Mouse (Mus musculus) NIH3T3 (cell line): Measurements from ENCODE around the gene D17Wsu92e.
"Not testable (repeated sequence)": the region's sequence is repeated elsewhere in the genome, so short reads cannot be mapped to it uniquely, and the experiment has no call there.

Experiments
- DNase-seq: peaks from one replicate; pipeline ENCODE4 v3.0.0-alpha.2; 2012; ENCODE audit warnings: low read depth

Gene D17Wsu92e

DNA sequence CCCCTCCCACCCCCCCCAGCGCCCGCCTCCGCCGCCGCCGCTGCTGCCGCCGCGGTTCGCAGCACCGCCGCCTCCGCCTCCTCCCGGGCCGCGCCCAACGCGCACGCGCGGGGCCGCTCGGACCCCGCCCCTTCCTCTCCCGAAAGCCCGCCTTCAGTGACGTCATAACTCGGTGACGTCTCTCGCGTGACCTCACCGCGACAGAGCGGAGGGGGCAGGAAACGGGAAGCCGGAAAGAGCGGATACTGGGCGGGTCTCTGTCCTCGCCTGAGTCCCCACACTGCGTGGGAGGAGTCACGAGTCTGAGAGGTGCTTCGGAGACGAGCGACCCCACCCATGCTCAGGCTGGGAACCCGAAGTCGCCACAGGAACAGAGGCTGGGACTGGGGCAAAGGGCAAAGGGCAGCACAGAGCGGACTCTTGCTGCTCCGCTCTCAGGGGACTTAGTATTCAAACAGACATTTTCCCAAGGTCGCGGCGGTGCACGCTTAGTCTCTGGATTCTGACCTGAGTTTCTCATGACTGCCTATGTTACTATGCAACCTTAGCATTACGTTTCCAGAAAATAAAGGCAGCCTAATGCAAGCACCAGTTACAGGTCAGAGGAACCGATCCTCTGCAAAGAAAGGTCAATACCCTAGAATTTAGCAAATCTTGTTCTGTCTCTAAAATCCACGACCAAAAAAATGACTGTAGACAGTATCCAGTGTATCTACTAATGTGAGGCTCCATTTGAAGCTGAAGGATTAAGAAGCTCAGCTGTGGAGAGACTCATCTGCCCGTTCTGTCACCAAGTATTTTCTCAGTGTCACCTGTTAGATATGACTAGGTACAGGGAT is at the start of gene D17Wsu92e:
D17Wsu92e (minus strand) TSS at position 81 of the 839 bp plus-strand sequence.
- DNase-seq: peak; percentile 100

DNA sequence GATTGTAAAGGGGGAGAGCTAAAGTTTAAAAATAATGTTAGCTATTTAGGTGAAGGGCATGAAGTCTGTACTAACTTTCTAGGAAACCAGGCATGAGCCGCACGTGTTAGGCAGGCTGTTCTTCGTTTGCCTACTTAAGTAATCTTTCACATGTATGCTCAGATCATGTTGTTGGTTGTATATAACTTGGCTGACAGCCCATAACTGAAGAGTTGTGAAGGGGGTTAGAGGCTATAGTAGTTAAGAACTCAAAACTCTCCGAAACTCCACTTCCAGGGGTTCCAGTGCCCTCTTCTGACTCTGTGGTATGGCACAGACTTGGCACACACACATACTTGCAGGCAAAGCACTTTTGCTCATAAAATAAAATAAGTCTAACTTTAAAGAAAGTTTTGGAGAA is 46.3 kb upstream of the D17Wsu92e start:
- no peak for DNase-seq

DNA sequence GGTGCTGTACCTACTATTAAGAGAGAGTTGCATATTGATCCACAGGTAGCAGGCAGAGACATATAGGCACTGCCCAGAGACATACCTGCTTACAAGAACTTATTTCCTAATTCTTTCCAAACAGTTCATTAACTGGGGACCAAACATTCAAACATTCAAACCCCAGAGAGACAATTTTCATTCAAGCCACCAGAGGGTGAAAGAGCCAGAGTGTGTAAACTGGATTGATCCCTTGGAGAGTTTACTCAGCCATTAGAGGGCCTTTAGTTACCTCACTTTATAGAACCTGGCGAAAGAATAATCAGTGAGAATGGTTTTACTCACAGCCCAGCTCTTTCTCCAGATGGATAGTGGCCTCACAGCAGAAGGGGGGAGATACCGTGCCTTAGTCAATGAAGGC is 45.0 kb upstream of the D17Wsu92e start:
- peak; percentile 42 for DNase-seq

GRCm38 (mm10) chr17:27859131-27859530 is 38.7 kb upstream of the D17Wsu92e start:
- DNase-seq: no peak

DNA sequence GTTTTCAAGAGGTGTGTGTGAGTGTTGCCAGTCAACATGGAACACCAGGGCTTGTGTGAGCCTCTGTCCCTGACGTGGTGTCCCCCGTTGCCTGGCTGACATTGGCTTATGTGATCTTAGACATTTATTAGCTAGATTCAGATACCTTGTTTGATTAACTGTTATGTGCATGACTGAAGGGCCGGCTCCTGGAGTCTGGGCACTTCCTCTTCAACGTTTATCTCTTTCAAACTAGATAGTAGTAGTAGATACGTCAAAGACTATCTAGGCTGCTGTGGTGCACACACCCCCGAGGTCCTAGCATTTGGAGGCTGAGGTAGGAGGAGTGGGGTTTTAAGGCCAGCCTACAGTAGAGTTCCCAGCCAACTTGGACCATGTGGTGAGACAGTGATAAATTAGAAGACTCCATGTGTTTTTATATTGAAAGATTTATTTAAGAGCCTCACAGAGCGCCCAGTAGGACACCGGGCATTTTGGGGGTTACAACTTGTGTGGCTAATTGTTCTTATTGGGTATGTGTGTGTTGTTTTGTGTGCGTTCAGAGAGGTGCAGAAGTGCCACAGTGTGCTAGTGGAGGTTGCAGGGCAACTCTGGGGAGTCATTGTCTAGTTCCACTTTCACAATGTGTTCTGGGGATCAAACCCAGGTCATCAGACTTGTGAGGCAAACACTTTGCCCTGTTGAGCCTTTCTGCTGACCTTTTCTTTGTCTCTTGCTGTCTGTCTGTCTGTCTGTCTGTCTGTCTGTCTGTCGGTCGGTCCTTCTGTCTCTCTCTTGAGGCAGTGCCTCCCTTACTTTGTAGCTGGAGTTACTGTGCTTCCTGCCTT is 37.4 kb upstream of the D17Wsu92e start:
- no peak for DNase-seq

DNA sequence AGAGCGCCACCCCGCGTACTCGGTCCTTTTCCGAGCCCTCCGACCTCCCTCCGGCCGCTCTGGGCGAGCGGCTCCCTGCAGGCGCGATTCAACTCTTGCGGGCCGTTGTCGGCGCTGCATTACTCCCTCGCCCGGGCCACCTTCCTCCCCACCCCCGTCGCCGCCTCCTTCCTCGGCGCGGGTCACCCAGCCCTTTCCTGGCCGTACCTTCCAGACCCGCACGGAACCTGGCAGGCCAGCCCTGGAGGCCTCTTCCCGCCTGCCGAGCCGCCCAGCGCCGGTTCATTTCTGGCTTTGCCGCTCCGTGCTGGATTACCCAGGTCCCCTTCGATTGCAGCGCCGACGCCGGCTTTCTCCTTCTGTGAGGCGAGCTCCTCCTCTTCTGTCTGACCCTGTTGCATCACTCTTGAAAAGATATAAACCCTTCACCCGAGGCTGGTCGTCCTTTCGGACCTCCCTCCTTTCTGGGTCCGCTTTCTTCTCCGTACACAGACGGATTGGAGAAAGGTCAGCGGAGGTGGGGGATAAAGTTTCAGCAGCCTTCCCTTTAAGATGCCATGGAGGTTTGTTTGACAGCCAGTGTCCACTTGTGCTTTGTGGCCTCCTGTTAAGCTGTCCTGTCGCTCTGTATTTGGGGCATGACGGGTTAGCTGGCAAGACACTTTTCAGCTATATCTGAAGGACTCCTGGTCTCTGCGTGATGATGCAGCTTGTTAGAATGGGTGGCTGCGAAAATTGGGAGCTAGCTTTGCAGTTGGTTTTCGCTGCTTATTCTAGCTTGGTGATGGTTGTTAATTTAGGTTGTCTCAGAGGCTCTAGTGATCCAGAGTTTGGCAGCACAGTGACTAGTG is 36.6 kb upstream of the D17Wsu92e start:
- peak; percentile 74 for DNase-seq

GRCm38 (mm10) chr17:27856265-27856797 is 35.9 kb upstream of the D17Wsu92e start, which contains the start of gene Uhrf1bp1:
Gene Uhrf1bp1 (plus strand): TSS chr17:27856441.
- peak; percentile 92 for DNase-seq

- no peak for DNase-seq
These were observed 30.6 kb upstream of the D17Wsu92e start for GRCm38 (mm10) chr17:27851076-27851475.

DNA sequence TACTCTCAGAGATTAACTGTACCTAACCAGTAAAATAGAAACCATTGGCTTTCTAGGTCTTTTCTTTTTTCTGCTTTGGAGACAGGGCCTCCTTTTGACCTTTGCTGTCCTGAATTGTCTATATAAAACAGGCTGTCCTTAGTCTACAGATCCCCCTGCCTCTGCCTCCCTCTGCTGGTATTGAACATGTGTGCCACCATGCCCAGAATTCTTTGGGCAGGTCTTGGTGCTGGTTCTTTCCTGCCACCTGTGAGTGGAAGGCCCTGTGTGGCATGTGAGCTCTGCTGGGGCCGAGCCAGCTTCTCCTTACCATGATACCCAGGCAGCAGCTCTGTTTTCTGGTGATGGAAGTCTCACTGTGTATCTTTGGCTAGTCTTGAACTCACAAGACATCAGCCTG is 27.9 kb upstream of the D17Wsu92e start:
- no peak for DNase-seq

DNA sequence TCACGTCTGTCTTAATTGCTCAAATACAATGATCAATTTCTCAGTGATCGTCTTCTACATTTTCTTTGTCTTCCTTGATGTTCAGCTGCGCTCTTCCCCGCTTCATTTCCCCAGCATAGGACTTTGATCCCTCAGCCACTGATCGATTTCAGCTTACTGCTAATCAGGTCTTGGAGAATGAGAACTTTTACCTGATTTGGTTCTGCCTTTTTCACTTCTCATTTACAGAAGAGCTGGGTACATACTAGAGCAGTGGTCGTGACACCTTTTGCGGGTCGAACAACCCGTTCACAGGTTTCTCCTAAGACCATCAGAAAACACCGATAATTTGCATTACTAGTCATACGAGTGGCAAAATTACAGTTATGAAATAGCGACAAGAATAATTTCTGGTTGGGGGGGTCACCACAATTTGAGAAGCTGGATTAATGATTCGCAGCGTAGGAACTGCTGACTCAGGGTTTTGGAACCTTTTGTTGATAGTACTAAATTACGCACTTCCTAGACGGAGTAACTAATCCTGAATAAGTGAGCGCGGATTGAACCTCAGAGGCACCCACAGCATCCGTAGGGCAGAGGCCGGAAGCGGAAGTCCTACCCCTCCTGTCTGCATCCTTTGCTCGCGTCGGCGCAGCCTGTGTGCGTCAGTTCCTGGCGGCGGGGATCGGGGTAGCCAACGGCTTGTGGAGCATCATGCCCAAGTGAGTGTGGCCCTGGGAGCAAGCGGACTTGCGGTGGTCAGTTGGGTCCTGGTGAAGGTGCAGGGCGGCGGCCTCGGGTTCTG is 19.2 kb upstream of the D17Wsu92e start:
- DNase-seq: peak; percentile 97

GRCm38 (mm10) chr17:27837850-27838249 is 17.4 kb upstream of the D17Wsu92e start, which contains the start of gene Snrpc:
Gene Snrpc (plus strand): TSS chr17:27838150.
- DNase-seq: not testable (repeated sequence)

DNA sequence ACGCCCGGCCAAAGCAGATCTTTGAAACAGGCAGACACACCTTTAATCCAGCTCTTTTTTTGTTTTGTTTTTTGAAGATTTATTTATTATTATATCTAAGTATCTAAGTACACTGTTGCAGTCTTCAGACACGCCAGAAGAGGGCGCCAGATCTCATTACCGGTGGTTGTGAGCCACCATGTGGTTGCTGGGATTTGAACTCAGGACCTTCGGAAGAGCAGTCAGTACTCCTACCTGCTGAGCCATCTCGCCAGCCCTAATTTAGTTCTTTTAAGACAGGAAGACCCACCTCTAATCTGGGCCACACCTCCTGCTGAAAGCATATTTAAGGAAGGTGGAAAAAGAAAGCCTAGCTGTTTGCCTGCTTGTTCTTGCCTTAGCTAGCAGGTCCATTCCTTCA is 10.0 kb upstream of the D17Wsu92e start:
- DNase-seq: peak; percentile 52

DNA sequence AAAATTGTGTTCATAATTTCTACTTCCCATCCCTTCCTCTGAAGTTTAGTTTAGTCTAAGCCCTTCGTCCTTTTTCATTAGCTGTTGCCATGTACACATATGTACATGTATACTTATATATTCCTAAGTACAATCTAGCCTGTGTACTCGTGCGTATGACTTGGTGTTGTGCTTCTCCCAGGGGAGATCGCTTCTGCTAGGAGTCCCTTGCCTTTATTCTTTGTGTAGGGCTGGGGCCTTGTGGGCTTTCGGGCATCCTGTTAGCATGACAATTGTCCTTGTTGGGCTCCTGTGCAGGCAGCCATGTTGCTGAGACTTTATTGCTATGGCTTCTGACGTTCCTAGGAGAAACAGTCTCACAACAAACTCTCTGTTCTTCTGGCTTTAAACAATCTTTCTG is 7.1 kb upstream of the D17Wsu92e start:
- DNase-seq: no peak

DNA sequence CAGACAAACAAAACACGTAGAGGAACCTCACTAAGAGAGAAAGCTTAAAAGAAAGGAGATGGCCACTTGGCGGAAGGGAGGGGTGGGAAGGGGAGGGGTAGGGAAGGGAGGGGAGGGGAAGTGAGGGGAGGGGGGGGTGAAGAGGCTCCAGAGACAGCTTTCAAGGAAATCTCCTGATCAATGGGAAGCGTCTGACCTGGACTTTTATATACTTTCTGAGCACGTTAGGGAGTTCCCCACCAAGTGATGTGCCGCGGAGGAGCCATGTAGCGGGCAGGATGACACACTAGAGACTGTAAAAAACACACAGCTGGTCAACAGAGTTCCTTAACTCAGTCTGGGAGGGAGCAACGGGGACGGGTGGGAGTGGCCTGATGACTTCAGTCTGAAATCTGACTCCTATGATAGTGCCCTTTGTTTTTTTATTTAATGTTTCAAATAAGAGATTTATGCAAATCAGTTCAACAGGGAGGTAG is 6.5 kb upstream of the D17Wsu92e start:
- peak; percentile 73 for DNase-seq

DNA sequence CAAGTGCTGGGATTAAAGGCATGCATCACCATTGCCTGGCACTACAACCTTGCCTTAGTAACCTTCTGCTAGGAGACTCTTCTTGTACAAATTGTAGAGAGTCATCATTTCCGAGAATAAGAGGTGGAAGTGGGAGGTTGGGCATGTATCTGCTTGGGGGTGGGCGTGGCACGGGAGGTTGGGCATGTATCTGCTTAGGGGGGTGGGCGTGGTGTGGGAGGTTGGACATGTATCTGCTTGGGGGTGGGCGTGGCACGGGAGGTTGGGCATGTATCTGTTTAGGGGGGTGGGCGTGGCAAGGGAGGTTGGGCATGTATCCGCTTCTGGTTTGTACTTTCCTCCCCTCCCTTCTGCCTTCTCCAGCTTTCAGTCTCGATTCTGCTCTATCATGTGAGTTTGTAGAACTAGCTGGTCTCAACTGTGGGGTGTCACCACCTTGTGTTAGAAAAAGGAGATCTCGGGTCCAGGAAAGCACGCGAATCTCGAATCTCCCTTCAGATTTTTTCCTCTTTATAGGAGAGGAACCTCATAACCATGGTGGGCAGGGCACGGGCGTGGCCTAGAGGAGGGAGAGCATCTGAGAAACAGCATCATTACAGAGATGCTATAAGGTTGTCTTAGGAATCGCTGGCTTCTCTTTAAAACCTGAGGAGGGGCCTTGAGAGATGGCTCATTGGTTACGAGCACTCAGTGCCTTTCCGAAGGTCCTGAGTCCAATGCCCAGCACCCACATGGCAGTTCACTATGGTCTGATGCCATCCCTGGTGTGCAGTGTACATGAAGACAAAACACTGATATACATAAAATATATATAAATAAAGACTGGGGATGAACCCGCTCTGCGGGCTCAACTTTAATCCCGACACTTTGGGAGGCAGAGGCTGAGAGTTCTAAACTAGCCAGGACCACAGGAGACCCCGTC is 5.8 kb upstream of the D17Wsu92e start:
- peak; percentile 94 for DNase-seq

- DNase-seq: no peak
These were observed 5.1 kb upstream of the D17Wsu92e start for GRCm38 (mm10) chr17:27825539-27825938.

DNA sequence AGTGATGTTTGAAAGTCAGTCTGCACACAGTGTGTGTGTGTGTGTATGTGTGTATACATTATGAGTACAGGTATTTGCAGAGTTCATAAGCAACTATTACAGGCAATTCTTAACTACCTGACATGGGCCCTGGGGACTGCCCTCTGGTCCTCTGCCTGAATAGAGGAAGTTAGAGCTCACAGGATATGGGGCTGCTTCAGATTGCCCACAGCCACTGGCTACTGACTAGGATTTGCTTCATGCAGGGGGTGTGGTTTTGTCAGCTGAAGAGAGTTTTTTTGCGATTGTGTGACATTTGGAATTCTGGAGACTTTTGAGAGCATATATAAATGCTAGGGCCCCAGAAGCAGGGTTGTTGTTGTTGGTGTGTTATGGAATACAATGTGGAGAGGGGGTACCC is 4.5 kb upstream of the D17Wsu92e start:
- no peak for DNase-seq

DNA sequence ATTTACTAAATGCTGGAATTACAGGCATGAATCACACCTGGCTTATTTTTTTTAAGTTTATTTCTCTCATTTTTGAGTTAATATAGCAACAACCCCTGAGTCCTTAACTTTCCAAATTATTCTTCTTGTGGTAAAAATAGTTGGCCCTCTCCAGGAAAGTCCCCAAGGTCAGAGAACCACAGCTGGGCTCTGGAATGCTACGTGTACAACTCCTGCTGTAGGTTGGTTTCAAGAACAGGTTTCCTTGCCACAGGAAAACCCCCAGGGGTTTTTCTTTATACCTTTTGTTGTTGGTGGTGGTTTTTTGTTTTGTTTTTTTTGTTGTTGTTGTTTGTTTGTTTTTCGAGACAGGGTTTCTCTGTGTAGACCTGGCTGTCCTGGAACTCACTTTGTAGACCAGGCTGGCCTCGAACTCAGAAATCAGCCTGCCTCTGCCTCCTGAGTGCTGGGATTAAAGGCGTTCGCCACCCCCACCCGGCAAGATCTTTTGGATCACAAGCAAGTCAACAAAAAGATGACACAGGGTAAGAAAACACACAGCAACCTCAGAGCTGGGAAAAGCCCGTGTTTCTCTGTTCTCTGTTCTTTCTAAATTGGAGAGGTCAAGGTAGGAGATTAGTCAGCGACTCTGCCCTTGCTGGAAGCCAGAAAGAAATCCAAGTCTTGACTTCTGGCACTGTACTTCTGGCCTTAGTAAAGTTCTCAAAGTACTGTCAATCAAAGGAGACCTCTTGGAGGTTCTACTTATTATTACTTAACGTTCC is 2.9 kb upstream of the D17Wsu92e start:
- DNase-seq: no peak
